Mouse (Mus musculus) mammary gland, adult 2 months (tissue): ENCODE data around the gene Lrrc19. TPM values are rescaled to one million over a fixed set of nuclear protein-coding genes. Genes with fewer than 3 reads are reported as not detected.

ENCODE experiments used
- polyA plus RNA-seq: library from polyadenylated mRNA; depleted of rRNA; stranded (reverse); fragments of >200 nt; gene quantifications from 2 replicates; pipeline ENCODE4 v1.2.3, GENCODE M21; 2012; ENCODE audit warnings: low replicate concordance; rRNA removed

Gene Lrrc19
- not detected in 2 replicates for polyA plus RNA-seq

GRCm38 (mm10) chr4:94649920-94650319, at the start of gene Lrrc19:
TSS of gene Lrrc19 (minus strand) at chr4:94650144.

GRCm38 (mm10) chr4:94613972-94614626, 35.8 kb downstream of the Lrrc19 start, which contains the start of gene Ift74:
TSS of gene Ift74 (plus strand) at chr4:94614491.

GRCm38 (mm10) chr4:94603031-94603629, 46.8 kb downstream of the Lrrc19 start, which contains the start of gene Plaa:
TSS of gene Plaa (minus strand) at chr4:94603244.

Other genes with a start within 250 kb of the Lrrc19 start
- not detected in 2 replicates for gene Gm10306, start 93.6 kb downstream of the Lrrc19 start, polyA plus RNA-seq
- gene Caap1, start 93.3 kb downstream of the Lrrc19 start, polyA plus RNA-seq = 1.1 and 6.0 TPM in 2 replicates
- gene Plaa, start 46.9 kb downstream of the Lrrc19 start, polyA plus RNA-seq = 38.2 and 94.5 TPM in 2 replicates
- gene Ift74, start 35.7 kb downstream of the Lrrc19 start, polyA plus RNA-seq = 0.43 and 1.2 TPM in 2 replicates
- gene Tek, start 89.1 kb upstream of the Lrrc19 start, polyA plus RNA-seq = 7.0 and 16.9 TPM in 2 replicates